Mouse (Mus musculus) heart, adult 2 months (tissue): ENCODE results near the gene Dip2c. TPM values are rescaled to one million over a fixed set of nuclear protein-coding genes. Genes with fewer than 3 reads are reported as not detected.

Experiments used
- DNase-seq, 2 experiments: peaks; one replicate each; pipeline ENCODE4 v3.0.0; 2021
- H3K27ac ChIP-seq: fragments of 200-600 bp; 2 replicates; pipeline ENCODE4 v1.8.1; 2022
- H3K27me3 ChIP-seq: fragments of 200-500 bp; 2 replicates; pipeline ENCODE4 v1.6.1; 2012; ENCODE audit warnings: mild to moderate bottlenecking, low read length, inconsistent platforms, mixed read lengths; ENCODE audit not compliant: control insufficient read depth, insufficient read depth
- H3K36me3 ChIP-seq: fragments of 200-500 bp; 2 replicates; pipeline ENCODE4 v1.6.1; 2012; ENCODE audit warnings: low read length, inconsistent platforms; ENCODE audit not compliant: control insufficient read depth, insufficient read depth
- H3K4me1 ChIP-seq: fragments of 200-500 bp; 2 replicates; pipeline ENCODE4 v1.6.1; 2011; ENCODE audit warnings: low read length; ENCODE audit not compliant: control insufficient read depth, insufficient read depth
- H3K4me3 ChIP-seq: fragments of 200-600 bp; 2 replicates; pipeline ENCODE4 v1.8.1; 2022
- H3K79me2 ChIP-seq: fragments of 200-500 bp; replicated peaks from 2 replicates; pipeline ENCODE4 v1.6.1; 2012; ENCODE audit warnings: mild to moderate bottlenecking, inconsistent platforms, low read length, moderate library complexity, mixed read lengths; ENCODE audit not compliant: control insufficient read depth, insufficient read depth
- H3K9ac ChIP-seq: fragments of 200-500 bp; 2 replicates; pipeline ENCODE4 v1.6.1; 2012; ENCODE audit warnings: low read depth, mild to moderate bottlenecking, control low read depth, inconsistent platforms, low read length, mixed read lengths
- CTCF ChIP-seq: fragments of 200-600 bp; IDR thresholded peaks from 2 replicates; pipeline ENCODE4 v1.8.1; 2022; ENCODE audit warnings: antibody characterized with exemption, mild to moderate bottlenecking, moderate library complexity
- EP300 ChIP-seq: fragments of 200-500 bp; IDR thresholded peaks from 2 replicates; pipeline ENCODE4 v1.6.1; 2011; ENCODE audit warnings: low read depth, low read length, control low read depth; ENCODE audit not compliant: insufficient read depth
- POLR2A ChIP-seq: fragments of 200-500 bp; IDR thresholded peaks from 2 replicates; pipeline ENCODE4 v1.6.1; 2011; ENCODE audit warnings: mild to moderate bottlenecking, low read depth, low read length, control low read depth; ENCODE audit not compliant: insufficient read depth
- whole genome bisulfite sequencing: fragments of 180-500 bp; shearing (Covaris S2); methylation state at CpG from one replicate; pipeline ENCODE4 v1.1.7; 2018; 5-methylcytosine and 5-hydroxymethylcytosine counted together
- intact Hi-C: fragments of 180-260 bp; cut with DNase I; formaldehyde crosslinking; loops from one replicate; pipeline ENCODE4 v1.15.1; 2025
- polyA plus RNA-seq: library from polyadenylated mRNA; depleted of rRNA; stranded (reverse); fragments of >200 nt; gene quantifications from 2 replicates; pipeline ENCODE4 v1.2.3, GENCODE M21; 2012
- total RNA-seq, 2 experiments: library from RNA; stranded (reverse); gene quantifications; 2 replicates each; pipeline ENCODE4 v1.2.3; 2021

Dip2c gene
- total and polyA plus RNA-seq, 3 experiments, result 19.1 to 43.7 (median 36.3) TPM

GRCm38 (mm10) chr13:9333187-9333586 lies 56.9 kb downstream of the Dip2c start:
- TF ChIP-seq POLR2A (no peak), EP300 (no peak), CTCF (no peak)
- intact Hi-C loops, result no loop called here
- no peak overlapping the region for H3K4me3 ChIP-seq
- H3K27ac ChIP-seq, result no peak overlapping the region
- no peaks in the 10 kb centered on the region for H3K79me2 ChIP-seq
- DNase-seq, result no peak
- H3K9ac ChIP-seq, result no peak overlapping the region
- H3K36me3 ChIP-seq, result peaks cover 11% of the 10 kb centered on the region
- no peaks in the 10 kb centered on the region for H3K27me3 ChIP-seq
- H3K4me1 ChIP-seq, result peaks cover 13% of the 10 kb centered on the region

DNA sequence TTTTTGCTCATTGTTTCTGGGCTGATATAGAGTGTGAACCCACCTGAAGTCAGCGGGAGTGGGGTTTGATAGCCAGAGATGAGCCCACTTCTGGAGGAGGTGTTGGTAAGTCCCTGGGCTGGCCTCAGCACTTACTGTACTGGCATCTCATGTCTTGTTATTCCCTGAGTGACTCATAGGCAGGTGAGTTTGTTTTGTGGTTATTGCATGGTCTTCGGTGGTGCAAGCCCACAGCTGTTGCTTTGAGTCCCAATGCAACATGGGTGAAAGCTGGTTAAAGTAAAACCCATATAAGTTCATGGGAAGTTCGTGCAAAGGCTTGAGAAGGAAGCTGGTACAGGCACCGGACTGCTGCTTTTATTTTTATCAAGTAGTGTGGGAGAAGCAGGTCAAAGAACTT lies 64.0 kb downstream of the Dip2c start:
- Histone ChIP-seq H3K36me3 (no peaks in the 10 kb centered on the region; the same call in 1 of the 2 replicates), H3K9ac (no peak overlapping the region), H3K27me3 (no peaks in the 10 kb centered on the region), H3K27ac (no peak overlapping the region), H3K4me1 (peaks cover 2% of the 10 kb centered on the region), H3K4me3 (no peak overlapping the region), H3K79me2 (peaks cover 3% of the 10 kb centered on the region)
- TF ChIP-seq POLR2A (no peak), CTCF (no peak), EP300 (no peak)
- intact Hi-C loops, result no loop called here
- DNase-seq, result no peak
- 80% methylated on average over 4 of the region's 4 CpGs for WGBS

GRCm38 (mm10) chr13:9342696-9343095 lies 66.4 kb downstream of the Dip2c start:
- TF ChIP-seq CTCF, result no peak
- no peak for TF ChIP-seq POLR2A
- DNase-seq, result no peak
- Histone ChIP-seq H3K4me1 (peaks cover 2% of the 10 kb centered on the region), H3K9ac (no peak overlapping the region), H3K79me2 (peaks cover 3% of the 10 kb centered on the region), H3K27me3 (no peaks in the 10 kb centered on the region), H3K27ac (no peak overlapping the region), H3K36me3 (no peaks in the 10 kb centered on the region; the same call in 1 of the 2 replicates), H3K4me3 (no peak overlapping the region)
- intact Hi-C loops, result no loop called here
- 89% methylated on average over 1 of the region's 1 CpGs for WGBS

- intact Hi-C loops, result no loop called here
- 90% methylated on average over 3 of the region's 3 CpGs for WGBS
- Histone ChIP-seq H3K79me2 (peaks cover 7% of the 10 kb centered on the region), H3K36me3 (peaks cover 9% of the 10 kb centered on the region), H3K27me3 (no peaks in the 10 kb centered on the region), H3K4me3 (no peak overlapping the region), H3K27ac (no peak overlapping the region), H3K4me1 (peaks cover 9% of the 10 kb centered on the region), H3K9ac (no peak overlapping the region)
- no peak for TF ChIP-seq CTCF
- no peak for TF ChIP-seq POLR2A
- TF ChIP-seq EP300, result no peak
- DNase-seq, result no peak
These were observed 71.1 kb downstream of the Dip2c start for GRCm38 (mm10) chr13:9347448-9347847.

DNA sequence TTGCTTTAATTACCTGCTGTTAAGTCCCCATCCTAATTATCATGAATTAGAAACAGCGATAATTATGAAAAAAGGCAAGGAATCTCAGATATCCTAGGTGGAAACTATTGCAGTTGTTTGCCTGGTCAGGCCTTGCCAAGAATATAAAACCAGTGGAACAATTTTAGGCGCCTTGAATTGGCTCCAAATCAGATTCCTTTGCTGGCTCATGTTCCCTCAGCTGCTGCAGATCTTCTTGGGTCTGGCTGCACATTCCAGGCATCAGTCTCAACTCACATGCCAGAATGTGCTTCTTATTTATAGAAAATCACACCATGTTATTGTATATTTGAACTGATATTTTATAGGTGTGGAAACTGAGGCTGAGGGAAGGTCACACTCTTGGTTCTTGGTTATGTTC lies 74.3 kb downstream of the Dip2c start:
- intact Hi-C loops, result no loop called here
- TF ChIP-seq CTCF (no peak), POLR2A (no peak), EP300 (no peak)
- 24% methylated on average over 2 of the region's 2 CpGs for WGBS
- H3K36me3 ChIP-seq, result peaks cover 11% of the 10 kb centered on the region
- no peaks in the 10 kb centered on the region for H3K27me3 ChIP-seq
- H3K79me2 ChIP-seq, result peaks cover 7% of the 10 kb centered on the region
- H3K27ac ChIP-seq, result peak overlapping the region; percentile 68
- peaks cover 11% of the 10 kb centered on the region for H3K4me1 ChIP-seq
- no peak overlapping the region for H3K4me3 ChIP-seq
- peak in 1 of 2 experiments; percentile 42 for DNase-seq
- H3K9ac ChIP-seq, result no peak overlapping the region

DNA sequence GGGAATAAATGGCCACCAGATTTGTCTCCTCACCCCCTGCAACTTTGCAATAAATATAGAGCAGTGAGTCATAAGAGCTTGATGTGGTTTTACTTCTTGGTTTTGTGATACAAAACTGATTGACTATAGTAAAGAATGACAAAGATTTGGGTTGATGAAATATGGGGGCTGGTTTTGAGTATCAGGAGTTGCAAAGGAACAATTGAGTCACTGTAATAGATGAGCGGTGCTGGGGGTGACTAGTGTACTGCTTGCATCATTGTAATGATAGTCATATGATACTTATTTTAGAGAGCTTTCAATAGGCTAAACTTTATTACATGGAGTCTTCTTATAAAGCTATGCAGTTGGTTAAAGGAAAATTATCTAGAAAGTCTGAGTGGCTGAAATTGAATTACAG lies 77.6 kb downstream of the Dip2c start:
- H3K4me3 ChIP-seq, result no peak overlapping the region
- 90% methylated on average over 1 of the region's 1 CpGs for WGBS
- intact Hi-C loops, result no loop called here
- no peak for TF ChIP-seq EP300
- TF ChIP-seq CTCF, result no peak
- no peak overlapping the region for H3K9ac ChIP-seq
- H3K79me2 ChIP-seq, result peaks cover 8% of the 10 kb centered on the region
- no peak overlapping the region for H3K27ac ChIP-seq
- H3K36me3 ChIP-seq, result peaks cover 11% of the 10 kb centered on the region
- no peaks in the 10 kb centered on the region for H3K27me3 ChIP-seq
- peaks cover 8% of the 10 kb centered on the region for H3K4me1 ChIP-seq
- DNase-seq, result no peak
